Mouse (Mus musculus): ENCODE measurements around the gene Zfp598. TPM values are rescaled to one million over a fixed set of nuclear protein-coding genes. Genes with fewer than 3 reads are reported as not detected.
"Not testable (repeated sequence)": the region's sequence is repeated elsewhere in the genome, so short reads cannot be mapped to it uniquely, and the experiment has no call there.

Zfp598 gene
- polyA plus RNA-seq, 1 experiment, result 7.3 TPM

GRCm38 (mm10) chr17:24707801-24708425 lies 38.4 kb downstream of the Zfp598 start:
- no peak for TF ChIP-seq GATA1 (IDR thresholded peaks at IDR 0.05; ENCODE audit: low read length)
- TF ChIP-seq TAL1 (IDR thresholded peaks at IDR 0.05; ENCODE audit: low read length), result no peak
- Histone ChIP-seq H3K27me3 (ENCODE audit: control insufficient read depth) (no peaks in the 10 kb centered on the region), H3K36me3 (ENCODE audit: control insufficient read depth) (peaks cover 27% of the 10 kb centered on the region), H3K9me3 (ENCODE audit: control insufficient read depth, low read length) (no peaks in the 10 kb centered on the region), H3K4me3 (replicated peaks) (peak overlapping the region; percentile 81), H3K4me1 (ENCODE audit: control insufficient read depth) (peaks cover 26% of the 10 kb centered on the region)

GRCm38 (mm10) chr17:24708646-24709045 lies 39.2 kb downstream of the Zfp598 start:
- TF ChIP-seq GATA1 (IDR thresholded peaks at IDR 0.05; ENCODE audit: low read length) (no peak), TAL1 (IDR thresholded peaks at IDR 0.05; ENCODE audit: low read length) (no peak)
- Histone ChIP-seq H3K4me3 (replicated peaks) (peak overlapping the region; percentile 29), H3K9me3 (ENCODE audit: control insufficient read depth, low read length) (no peaks in the 10 kb centered on the region), H3K4me1 (ENCODE audit: control insufficient read depth) (peaks cover 26% of the 10 kb centered on the region), H3K27me3 (ENCODE audit: control insufficient read depth) (no peaks in the 10 kb centered on the region), H3K36me3 (ENCODE audit: control insufficient read depth) (peaks cover 24% of the 10 kb centered on the region)

- TF ChIP-seq GATA1 (IDR thresholded peaks at IDR 0.05; ENCODE audit: low read length), result no peak
- no peak for TF ChIP-seq TAL1 (IDR thresholded peaks at IDR 0.05; ENCODE audit: low read length)
- Histone ChIP-seq H3K36me3 (ENCODE audit: control insufficient read depth) (peaks cover 30% of the 10 kb centered on the region), H3K9me3 (ENCODE audit: control insufficient read depth, low read length) (no peaks in the 10 kb centered on the region), H3K4me1 (ENCODE audit: control insufficient read depth) (peaks cover 19% of the 10 kb centered on the region), H3K27me3 (ENCODE audit: control insufficient read depth) (no peaks in the 10 kb centered on the region), H3K4me3 (replicated peaks) (no peak overlapping the region)
These were observed 46.1 kb downstream of the Zfp598 start for GRCm38 (mm10) chr17:24715556-24715955.

GRCm38 (mm10) chr17:24716166-24716682 lies 46.7 kb downstream of the Zfp598 start:
- Histone ChIP-seq H3K27me3 (ENCODE audit: control insufficient read depth) (no peaks in the 10 kb centered on the region), H3K4me3 (replicated peaks) (no peak overlapping the region), H3K36me3 (ENCODE audit: control insufficient read depth) (peaks cover 35% of the 10 kb centered on the region), H3K9me3 (ENCODE audit: control insufficient read depth, low read length) (no peaks in the 10 kb centered on the region), H3K4me1 (ENCODE audit: control insufficient read depth) (peaks cover 24% of the 10 kb centered on the region)
- TF ChIP-seq GATA1 (IDR thresholded peaks at IDR 0.05; ENCODE audit: low read length) (no peak), TAL1 (IDR thresholded peaks at IDR 0.05; ENCODE audit: low read length) (no peak)

- peaks cover 51% of the 10 kb centered on the region for H3K36me3 ChIP-seq (ENCODE audit: control insufficient read depth)
- H3K9me3 ChIP-seq (ENCODE audit: control insufficient read depth, low read length), result no peaks in the 10 kb centered on the region
- H3K27me3 ChIP-seq (ENCODE audit: control insufficient read depth), result no peaks in the 10 kb centered on the region
- no peak for TF ChIP-seq TAL1 (IDR thresholded peaks at IDR 0.05; ENCODE audit: low read length)
- TF ChIP-seq GATA1 (IDR thresholded peaks at IDR 0.05; ENCODE audit: low read length), result no peak
- H3K4me3 ChIP-seq (replicated peaks), result peak within 1 kb of the TSS; percentile 85
- peaks cover 40% of the 10 kb centered on the region for H3K4me1 ChIP-seq (ENCODE audit: control insufficient read depth)
These were observed 48.5 kb downstream of the Zfp598 start, which contains the start of the genes Rnf151 and Rps2 for GRCm38 (mm10) chr17:24717943-24718342. Rnf151 (minus strand) TSS chr17:24718063. Rps2 (plus strand) TSS chr17:24718116.

GRCm38 (mm10) chr17:24718938-24719337 lies 49.5 kb downstream of the Zfp598 start:
- Histone ChIP-seq H3K36me3 (ENCODE audit: control insufficient read depth) (peaks cover 51% of the 10 kb centered on the region), H3K4me1 (ENCODE audit: control insufficient read depth) (peaks cover 49% of the 10 kb centered on the region), H3K4me3 (replicated peaks) (peak overlapping the region; percentile 85)
- H3K27me3 ChIP-seq (ENCODE audit: control insufficient read depth); H3K9me3 ChIP-seq (ENCODE audit: control insufficient read depth, low read length): not testable (repeated sequence)

- TF ChIP-seq GATA1 (IDR thresholded peaks at IDR 0.05; ENCODE audit: low read length), result no peak
- no peak for TF ChIP-seq TAL1 (IDR thresholded peaks at IDR 0.05; ENCODE audit: low read length)
- Histone ChIP-seq H3K4me3 (replicated peaks) (peak overlapping the region; percentile 85), H3K9me3 (ENCODE audit: control insufficient read depth, low read length) (no peaks in the 10 kb centered on the region), H3K36me3 (ENCODE audit: control insufficient read depth) (peaks cover 51% of the 10 kb centered on the region), H3K27me3 (ENCODE audit: control insufficient read depth) (no peaks in the 10 kb centered on the region), H3K4me1 (ENCODE audit: control insufficient read depth) (peaks cover 53% of the 10 kb centered on the region)
These were observed 50.2 kb downstream of the Zfp598 start for GRCm38 (mm10) chr17:24719494-24720222.

- not testable (repeated sequence) for H3K27me3 ChIP-seq (ENCODE audit: control insufficient read depth); H3K9me3 ChIP-seq (ENCODE audit: control insufficient read depth, low read length)
- Histone ChIP-seq H3K4me3 (replicated peaks) (peak overlapping the region; percentile 85), H3K4me1 (ENCODE audit: control insufficient read depth) (peaks cover 56% of the 10 kb centered on the region), H3K36me3 (ENCODE audit: control insufficient read depth) (peaks cover 47% of the 10 kb centered on the region)
These were observed 51.1 kb downstream of the Zfp598 start for GRCm38 (mm10) chr17:24720616-24721015.

GRCm38 (mm10) chr17:24721383-24721955 lies 52.0 kb downstream of the Zfp598 start:
- not testable (repeated sequence) for H3K27me3 ChIP-seq (ENCODE audit: control insufficient read depth); H3K9me3 ChIP-seq (ENCODE audit: control insufficient read depth, low read length)
- Histone ChIP-seq H3K4me1 (ENCODE audit: control insufficient read depth) (peaks cover 59% of the 10 kb centered on the region), H3K36me3 (ENCODE audit: control insufficient read depth) (peaks cover 38% of the 10 kb centered on the region), H3K4me3 (replicated peaks) (peak overlapping the region; percentile 77)

All from erythroblast, embryonic 14.5 days (primary cell).